Mouse (Mus musculus): ENCODE results near the gene Clstn2. TPM values are rescaled to one million over a fixed set of nuclear protein-coding genes. Genes with fewer than 3 reads are reported as not detected.
A peak's percentile ranks its signal among the peaks of the same experiment; 100 is the strongest.

Gene Clstn2
- total RNA-seq, 2 experiments from 2014 or later, result 75.6 to 83.7 TPM

GRCm38 (mm10) chr9:97599006-97599405, 434.0 kb downstream of the Clstn2 start:
- no peak for DNase-seq (ENCODE audit: extremely low spot score in 1 of 2, low spot score in 2 of 2)
- Histone ChIP-seq H3K27ac (no peak overlapping the region), H3K4me3 (no peak overlapping the region)
- TF ChIP-seq CTCF (IDR thresholded peaks at IDR 0.05), result no peak
- intact Hi-C loops (cut with DNase I), result no loop called here

GRCm38 (mm10) chr9:97590712-97591111, 442.3 kb downstream of the Clstn2 start:
- Histone ChIP-seq H3K27ac (no peak overlapping the region), H3K4me3 (no peak overlapping the region)
- DNase-seq (ENCODE audit: extremely low spot score in 1 of 2, low spot score in 2 of 2), result no peak
- intact Hi-C loops (cut with DNase I), result no loop called here
- TF ChIP-seq CTCF (IDR thresholded peaks at IDR 0.05), result no peak

- intact Hi-C loops (cut with DNase I), result no loop called here
- Histone ChIP-seq H3K4me3 (no peak overlapping the region), H3K27ac (no peak overlapping the region)
- peak in 1 of 2 experiments; percentile 33 for DNase-seq (ENCODE audit: extremely low spot score in 1 of 2, low spot score in 2 of 2)
- no peak for TF ChIP-seq CTCF (IDR thresholded peaks at IDR 0.05)
These were observed 462.1 kb downstream of the Clstn2 start for GRCm38 (mm10) chr9:97570881-97571280.

- intact Hi-C loops (cut with DNase I), result no loop called here
- Histone ChIP-seq H3K4me3 (no peak overlapping the region), H3K27ac (no peak overlapping the region)
- no peak for TF ChIP-seq CTCF (IDR thresholded peaks at IDR 0.05)
- peak; percentile 34 to 66 for DNase-seq (ENCODE audit: extremely low spot score in 1 of 2, low spot score in 2 of 2)
These were observed 469.9 kb downstream of the Clstn2 start for GRCm38 (mm10) chr9:97563121-97563520.

- Histone ChIP-seq H3K27ac (no peak overlapping the region), H3K4me3 (no peak overlapping the region)
- no peak for TF ChIP-seq CTCF (IDR thresholded peaks at IDR 0.05)
- intact Hi-C loops (cut with DNase I), result no loop called here
- DNase-seq (ENCODE audit: extremely low spot score in 1 of 2, low spot score in 2 of 2), result no peak
These were observed 488.6 kb downstream of the Clstn2 start for GRCm38 (mm10) chr9:97544359-97544758.

- intact Hi-C loops (cut with DNase I), result no loop called here
- no peak overlapping the region for H3K27ac ChIP-seq
- no peak for DNase-seq (ENCODE audit: extremely low spot score in 1 of 2, low spot score in 2 of 2)
- no peak overlapping the region for H3K4me3 ChIP-seq
- no peak for TF ChIP-seq CTCF (IDR thresholded peaks at IDR 0.05)
These were observed 491.6 kb downstream of the Clstn2 start for GRCm38 (mm10) chr9:97541419-97541818.

GRCm38 (mm10) chr9:97538075-97538779, 494.8 kb downstream of the Clstn2 start:
- intact Hi-C loops (cut with DNase I), result no loop called here

GRCm38 (mm10) chr9:97534196-97534595, 498.8 kb downstream of the Clstn2 start:
- Histone ChIP-seq H3K4me3 (no peak overlapping the region), H3K27ac (no peak overlapping the region)
- peak in 1 of 2 experiments; percentile 19 for DNase-seq (ENCODE audit: extremely low spot score in 1 of 2, low spot score in 2 of 2)
- no peak for TF ChIP-seq CTCF (IDR thresholded peaks at IDR 0.05)
- intact Hi-C loops (cut with DNase I), result no loop called here

More at GRCm38 (mm10) chr9:97538075-97538779, 494.8 kb downstream of the Clstn2 start:
- DNase-seq (ENCODE audit: extremely low spot score in 1 of 2, low spot score in 2 of 2), result no peak
- TF ChIP-seq CTCF (IDR thresholded peaks at IDR 0.05), result no peak
- H3K4me3 ChIP-seq, result no peak overlapping the region
- H3K27ac ChIP-seq, result no peak overlapping the region

GRCm38 (mm10) chr9:97533306-97533705, 499.7 kb downstream of the Clstn2 start:
- no peak for DNase-seq (ENCODE audit: extremely low spot score in 1 of 2, low spot score in 2 of 2)
- intact Hi-C loops (cut with DNase I), result no loop called here
- TF ChIP-seq CTCF (IDR thresholded peaks at IDR 0.05), result no peak

GRCm38 (mm10) chr9:97532536-97532935, 500.4 kb downstream of the Clstn2 start:
- no peak overlapping the region for H3K4me3 ChIP-seq
- TF ChIP-seq CTCF (IDR thresholded peaks at IDR 0.05), result no peak
- no peak for DNase-seq (ENCODE audit: extremely low spot score in 1 of 2, low spot score in 2 of 2)
- intact Hi-C loops (cut with DNase I), result no loop called here
- no peak overlapping the region for H3K27ac ChIP-seq

More at GRCm38 (mm10) chr9:97533306-97533705, 499.7 kb downstream of the Clstn2 start:
- Histone ChIP-seq H3K27ac (no peak overlapping the region), H3K4me3 (no peak overlapping the region)

- no peak for DNase-seq (ENCODE audit: extremely low spot score in 1 of 2, low spot score in 2 of 2)
- no peak for TF ChIP-seq CTCF (IDR thresholded peaks at IDR 0.05)
- no peak overlapping the region for H3K27ac ChIP-seq
- intact Hi-C loops (cut with DNase I), result no loop called here
- H3K4me3 ChIP-seq, result no peak overlapping the region
These were observed 505.1 kb downstream of the Clstn2 start for GRCm38 (mm10) chr9:97527926-97528325.

- DNase-seq (ENCODE audit: extremely low spot score in 1 of 2, low spot score in 2 of 2), result no peak
- intact Hi-C loops (cut with DNase I), result no loop called here
These were observed 505.7 kb downstream of the Clstn2 start for GRCm38 (mm10) chr9:97527276-97527675.

GRCm38 (mm10) chr9:97525563-97525962, 507.4 kb downstream of the Clstn2 start:
- DNase-seq (ENCODE audit: extremely low spot score in 1 of 2, low spot score in 2 of 2), result peak in 1 of 2 experiments; percentile 29
- Histone ChIP-seq H3K27ac (no peak overlapping the region; the same call in 1 of the 2 replicates), H3K4me3 (no peak overlapping the region)
- intact Hi-C loops (cut with DNase I), result loop anchor here (1.0 kb wide), 1 partner anchor 97 kb away; no protein-coding TSS in a partner anchor
- no peak for TF ChIP-seq CTCF (IDR thresholded peaks at IDR 0.05)

More at GRCm38 (mm10) chr9:97527276-97527675, 505.7 kb downstream of the Clstn2 start:
- Histone ChIP-seq H3K4me3 (no peak overlapping the region), H3K27ac (no peak overlapping the region)
- no peak for TF ChIP-seq CTCF (IDR thresholded peaks at IDR 0.05)
